Mouse (Mus musculus) neural tube, embryonic 12.5 days (tissue): ENCODE results near the gene Rasgrf2. TPM values are rescaled to one million over a fixed set of nuclear protein-coding genes. Genes with fewer than 3 reads are reported as not detected.

Experiments used
- ATAC-seq: fragments of 200-750 bp; cut with Nextera tagmentation; 2 replicates; pipeline ENCODE4 v1.8.0; 2017; ENCODE audit warnings: low read depth, mild to moderate bottlenecking, moderate TSS enrichment, moderate library complexity; ENCODE audit not compliant: low FRiP score
- H3K27ac ChIP-seq: fragments of 300-500 bp; sonication (generic); 2 replicates; pipeline ENCODE4 v1.5.1; 2016
- H3K27me3 ChIP-seq: fragments of 300-500 bp; sonication (generic); replicated peaks from 2 replicates; pipeline ENCODE4 v1.6.1; 2016; ENCODE audit warnings: mild to moderate bottlenecking
- H3K36me3 ChIP-seq: fragments of 300-500 bp; sonication (generic); 2 replicates; pipeline ENCODE4 v1.6.1; 2016; ENCODE audit warnings: mild to moderate bottlenecking
- H3K4me1 ChIP-seq: fragments of 300-500 bp; sonication (generic); 2 replicates; pipeline ENCODE4 v1.6.1; 2016
- H3K4me2 ChIP-seq: fragments of 300-500 bp; sonication (generic); replicated peaks from 2 replicates; pipeline ENCODE4 v1.6.1; 2016; ENCODE audit warnings: mild to moderate bottlenecking
- H3K4me3 ChIP-seq: fragments of 300-500 bp; sonication (generic); 2 replicates; pipeline ENCODE4 v1.5.1; 2016
- H3K9ac ChIP-seq: fragments of 300-500 bp; sonication (generic); 2 replicates; pipeline ENCODE4 v1.6.1; 2016; ENCODE audit warnings: mild to moderate bottlenecking
- H3K9me3 ChIP-seq: fragments of 300-500 bp; sonication (generic); 2 replicates; pipeline ENCODE4 v1.6.1; 2016; ENCODE audit warnings: mild to moderate bottlenecking
- WGBS: fragments of 180-500 bp; shearing (Covaris S2); methylation state at CpG from one replicate; pipeline ENCODE4 v1.1.7; 2016; 5-methylcytosine and 5-hydroxymethylcytosine counted together
- polyA plus RNA-seq: library from polyadenylated mRNA; unstranded; fragments of >200 nt; fragmentation: Nextera tagmentation; extraction: Ambion mirVana; gene quantifications from 2 replicates; pipeline ENCODE4 v1.2.1, GENCODE M21; 2016

The Rasgrf2 gene
- polyA plus RNA-seq, 1 experiment from 2014 or later: 0.56 TPM

DNA sequence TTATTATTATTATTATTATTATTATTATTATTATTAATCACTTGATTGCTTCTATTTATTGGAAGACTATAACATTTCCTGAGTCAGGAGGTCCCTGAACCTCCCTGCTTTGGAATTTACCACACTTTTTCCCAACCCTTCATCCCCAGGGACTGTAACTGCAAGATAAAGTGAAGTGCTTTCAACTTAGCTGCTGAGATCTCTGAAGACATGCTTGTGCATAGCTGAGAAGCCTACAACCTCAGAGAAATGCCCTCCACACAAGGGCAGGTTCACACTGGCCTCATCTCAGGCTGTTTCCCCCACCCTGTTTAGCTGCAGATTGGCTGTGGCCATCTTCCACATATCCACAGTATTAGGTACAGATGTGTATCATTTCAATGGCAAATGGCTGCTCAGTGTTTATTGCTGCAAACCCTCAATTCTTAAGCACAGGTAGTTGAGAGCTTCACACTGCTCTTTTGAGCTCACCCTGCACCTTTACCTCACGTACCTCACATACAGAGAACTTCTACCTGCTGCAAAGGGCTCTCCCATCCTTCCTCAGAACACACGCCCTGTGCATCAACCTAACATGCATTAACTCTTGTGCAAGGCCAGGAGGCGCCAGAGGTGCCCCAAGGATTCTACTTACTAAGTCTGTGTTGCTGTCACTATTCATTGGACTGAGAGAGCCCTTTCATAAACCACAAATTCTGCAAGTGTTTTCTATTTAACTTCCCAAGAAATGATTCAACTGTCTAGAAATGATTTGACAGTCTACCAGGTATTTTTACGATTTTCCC lies 202.7 kb downstream of the Rasgrf2 start:
- no peak overlapping the region for H3K9ac ChIP-seq
- WGBS: 76% methylated on average over 4 of the region's 4 CpGs

GRCm38 (mm10) chr13:91921010-91921409 lies 210.4 kb downstream of the Rasgrf2 start:
- WGBS: 81% methylated on average over 3 of the region's 3 CpGs
- H3K36me3 ChIP-seq: no peaks in the 10 kb centered on the region
- no peaks in the 10 kb centered on the region for H3K4me1 ChIP-seq
- no peak overlapping the region for H3K4me3 ChIP-seq
- no peak overlapping the region for H3K27ac ChIP-seq
- no peaks in the 10 kb centered on the region for H3K9me3 ChIP-seq
- no peaks in the 10 kb centered on the region for H3K27me3 ChIP-seq
- no peak for ATAC-seq
- no peak overlapping the region for H3K4me2 ChIP-seq
- no peak overlapping the region for H3K9ac ChIP-seq

More for the DNA sequence above, 202.7 kb downstream of the Rasgrf2 start:
- Histone ChIP-seq H3K27ac (no peak overlapping the region), H3K4me2 (no peak overlapping the region), H3K4me1 (no peaks in the 10 kb centered on the region), H3K27me3 (no peaks in the 10 kb centered on the region), H3K36me3 (no peaks in the 10 kb centered on the region), H3K9me3 (no peaks in the 10 kb centered on the region), H3K4me3 (no peak overlapping the region)
- no peak for ATAC-seq

DNA sequence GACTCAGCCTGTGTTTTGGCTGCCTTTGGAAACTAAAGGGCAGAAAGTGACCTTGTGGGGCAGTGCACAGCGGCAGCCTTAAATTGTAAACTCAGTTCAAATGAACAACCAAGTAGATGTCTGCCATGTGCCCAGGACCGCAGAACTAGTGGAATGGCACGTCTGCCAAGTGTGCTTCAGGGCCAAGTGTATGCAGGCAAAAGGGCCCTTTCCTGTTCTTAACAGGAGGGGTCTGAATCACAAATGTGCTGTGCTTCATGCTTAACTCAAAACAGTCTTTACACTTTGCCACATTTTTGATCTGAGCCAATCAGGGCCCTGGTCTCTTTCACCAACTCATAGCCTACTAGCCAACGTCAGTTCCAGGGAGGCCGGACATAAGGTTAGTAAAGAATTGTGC lies 212.7 kb downstream of the Rasgrf2 start:
- H3K36me3 ChIP-seq: no peaks in the 10 kb centered on the region
- H3K4me2 ChIP-seq: no peak overlapping the region
- no peak overlapping the region for H3K27ac ChIP-seq
- no peak for ATAC-seq
- no peak overlapping the region for H3K9ac ChIP-seq
- no peaks in the 10 kb centered on the region for H3K9me3 ChIP-seq
- 0 out of 2 replicates have a peak, but pooled peaks cover 3% of the 10 kb centered on the region for H3K4me1 ChIP-seq
- no peak overlapping the region for H3K4me3 ChIP-seq
- WGBS: 90% methylated on average over 5 of the region's 5 CpGs
- H3K27me3 ChIP-seq: no peaks in the 10 kb centered on the region

DNA sequence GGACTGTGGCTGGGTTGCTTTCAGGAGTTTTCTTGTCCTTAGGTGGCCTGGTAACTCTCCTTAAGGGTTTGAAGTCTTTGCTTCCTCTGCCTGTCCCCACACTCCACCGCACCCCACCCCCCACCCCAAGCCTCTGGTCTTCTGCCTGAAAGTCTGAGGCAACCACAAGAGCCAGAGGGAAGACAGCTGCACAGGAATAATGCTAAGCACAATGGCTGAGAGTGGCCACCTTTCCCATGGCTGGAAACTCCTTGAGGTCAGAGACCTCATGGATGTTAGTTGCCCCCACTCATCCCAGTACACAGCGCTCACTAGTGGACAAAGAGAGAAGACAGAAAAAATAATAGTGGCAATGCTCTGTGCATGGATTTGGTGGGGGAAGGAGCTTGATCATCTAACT lies 213.6 kb downstream of the Rasgrf2 start:
- 93% methylated on average over 2 of the region's 2 CpGs for WGBS
- H3K4me3 ChIP-seq: no peak overlapping the region
- no peak overlapping the region for H3K27ac ChIP-seq
- no peaks in the 10 kb centered on the region for H3K27me3 ChIP-seq
- H3K9ac ChIP-seq: no peak overlapping the region
- H3K4me1 ChIP-seq: 0 out of 2 replicates have a peak, but pooled peaks cover 3% of the 10 kb centered on the region
- H3K4me2 ChIP-seq: no peak overlapping the region
- ATAC-seq: no peak
- no peaks in the 10 kb centered on the region for H3K9me3 ChIP-seq
- no peaks in the 10 kb centered on the region for H3K36me3 ChIP-seq

DNA sequence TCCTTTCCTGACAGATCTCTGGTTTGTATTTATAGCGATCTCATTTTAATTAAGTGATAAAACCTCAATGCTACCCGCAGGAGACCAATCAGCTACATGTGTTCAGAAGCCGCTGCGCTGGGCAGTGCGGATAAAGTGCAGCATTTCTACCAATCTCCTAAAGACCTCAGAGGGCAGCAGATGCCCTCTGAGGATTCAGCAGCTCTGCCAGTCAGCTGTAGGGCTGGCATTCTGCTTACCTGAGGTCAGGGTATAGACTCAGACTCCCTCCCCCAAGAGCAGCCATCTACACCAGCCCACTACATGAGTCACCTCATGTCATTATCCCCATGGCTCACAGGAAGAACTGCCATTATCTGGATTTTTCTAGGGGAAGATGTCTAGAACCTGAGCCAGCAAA lies 215.1 kb downstream of the Rasgrf2 start:
- Histone ChIP-seq H3K4me1 (0 out of 2 replicates have a peak, but pooled peaks cover 3% of the 10 kb centered on the region), H3K27ac (no peak overlapping the region), H3K9me3 (no peaks in the 10 kb centered on the region), H3K36me3 (no peaks in the 10 kb centered on the region), H3K9ac (no peak overlapping the region), H3K4me3 (no peak overlapping the region), H3K27me3 (no peaks in the 10 kb centered on the region), H3K4me2 (no peak overlapping the region)
- 0 out of 2 replicates have a peak, but pooled peaks have one; percentile 18 for ATAC-seq
- WGBS: 87% methylated on average over 5 of the region's 5 CpGs

DNA sequence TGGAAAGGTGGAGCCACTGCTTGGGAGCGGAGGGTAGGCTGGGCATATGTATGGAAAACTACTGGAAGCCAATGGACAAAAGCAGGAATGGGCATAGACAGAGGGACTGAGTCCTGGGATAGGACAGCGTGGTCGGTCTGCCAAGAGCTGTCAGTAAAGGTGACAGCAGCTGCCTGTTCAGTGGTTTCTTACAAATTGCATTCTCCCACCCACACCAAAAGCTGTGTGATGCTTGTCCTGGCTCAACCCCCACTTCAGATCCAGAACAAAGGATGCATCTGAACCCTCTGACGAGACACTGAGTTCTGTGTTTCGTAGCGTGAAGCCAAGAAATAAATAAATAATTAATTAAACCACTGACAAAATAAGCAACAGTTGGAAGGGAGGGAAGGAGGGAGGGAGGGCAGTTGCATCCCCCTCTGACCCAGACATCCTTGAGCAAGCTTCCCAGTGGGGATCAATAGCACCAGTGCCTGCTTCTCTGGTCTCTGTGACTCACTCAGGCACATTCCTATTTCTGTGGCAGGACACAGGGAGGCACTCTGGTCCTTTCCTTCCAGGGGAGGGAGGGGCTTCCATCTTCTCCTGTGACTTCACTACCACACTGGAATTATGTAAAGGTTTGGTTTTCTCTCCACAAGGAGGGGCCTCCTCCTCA lies 215.7 kb downstream of the Rasgrf2 start:
- WGBS: 59% methylated on average over 6 of the region's 6 CpGs
- H3K4me2 ChIP-seq: no peak overlapping the region
- H3K4me1 ChIP-seq: 0 out of 2 replicates have a peak, but pooled peaks cover 3% of the 10 kb centered on the region
- no peak overlapping the region for H3K27ac ChIP-seq
- no peaks in the 10 kb centered on the region for H3K36me3 ChIP-seq
- no peak overlapping the region for H3K4me3 ChIP-seq
- no peak overlapping the region for H3K9ac ChIP-seq
- H3K9me3 ChIP-seq: no peaks in the 10 kb centered on the region
- ATAC-seq: peak; percentile 68; the same call in 1 of the 2 replicates
- no peaks in the 10 kb centered on the region for H3K27me3 ChIP-seq

DNA sequence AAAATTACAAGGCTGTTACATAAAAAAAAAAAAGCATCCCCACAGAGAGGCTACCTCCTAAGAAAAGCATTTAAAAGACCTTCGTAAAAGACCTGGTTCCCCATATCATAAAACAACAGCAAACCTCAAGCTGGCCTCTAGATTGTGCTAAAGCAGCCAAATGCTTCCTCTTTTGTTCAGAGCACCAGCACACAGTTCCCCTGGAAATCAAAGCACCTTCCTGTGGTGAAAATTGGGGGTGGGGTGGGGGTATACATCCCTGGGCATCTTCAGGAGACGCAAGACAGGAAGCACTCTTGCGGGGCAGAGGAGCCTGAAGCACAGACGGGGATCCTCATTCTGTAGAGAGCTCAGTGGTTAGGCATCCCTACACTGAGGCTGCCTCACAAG lies 216.3 kb downstream of the Rasgrf2 start:
- H3K4me2 ChIP-seq: no peak overlapping the region
- 19% methylated on average over 4 of the region's 4 CpGs for WGBS
- H3K9me3 ChIP-seq: no peaks in the 10 kb centered on the region
- no peak overlapping the region for H3K27ac ChIP-seq
- H3K36me3 ChIP-seq: no peaks in the 10 kb centered on the region
- H3K9ac ChIP-seq: no peak overlapping the region
- ATAC-seq: peak; percentile 24; the same call in 1 of the 2 replicates
- H3K4me1 ChIP-seq: 0 out of 2 replicates have a peak, but pooled peaks cover 3% of the 10 kb centered on the region
- H3K4me3 ChIP-seq: no peak overlapping the region
- H3K27me3 ChIP-seq: no peaks in the 10 kb centered on the region

GRCm38 (mm10) chr13:91911652-91912051 lies 219.8 kb downstream of the Rasgrf2 start:
- Histone ChIP-seq H3K4me1 (0 out of 2 replicates have a peak, but pooled peaks cover 3% of the 10 kb centered on the region), H3K4me2 (no peak overlapping the region), H3K36me3 (no peaks in the 10 kb centered on the region), H3K27ac (no peak overlapping the region), H3K27me3 (no peaks in the 10 kb centered on the region), H3K4me3 (no peak overlapping the region), H3K9me3 (no peaks in the 10 kb centered on the region), H3K9ac (no peak overlapping the region)
- ATAC-seq: no peak

GRCm38 (mm10) chr13:91911211-91911610 lies 220.2 kb downstream of the Rasgrf2 start:
- Histone ChIP-seq H3K4me3 (no peak overlapping the region), H3K27ac (no peak overlapping the region), H3K36me3 (no peaks in the 10 kb centered on the region), H3K4me1 (0 out of 2 replicates have a peak, but pooled peaks cover 3% of the 10 kb centered on the region), H3K4me2 (no peak overlapping the region), H3K9me3 (no peaks in the 10 kb centered on the region), H3K27me3 (no peaks in the 10 kb centered on the region), H3K9ac (no peak overlapping the region)
- no peak for ATAC-seq

DNA sequence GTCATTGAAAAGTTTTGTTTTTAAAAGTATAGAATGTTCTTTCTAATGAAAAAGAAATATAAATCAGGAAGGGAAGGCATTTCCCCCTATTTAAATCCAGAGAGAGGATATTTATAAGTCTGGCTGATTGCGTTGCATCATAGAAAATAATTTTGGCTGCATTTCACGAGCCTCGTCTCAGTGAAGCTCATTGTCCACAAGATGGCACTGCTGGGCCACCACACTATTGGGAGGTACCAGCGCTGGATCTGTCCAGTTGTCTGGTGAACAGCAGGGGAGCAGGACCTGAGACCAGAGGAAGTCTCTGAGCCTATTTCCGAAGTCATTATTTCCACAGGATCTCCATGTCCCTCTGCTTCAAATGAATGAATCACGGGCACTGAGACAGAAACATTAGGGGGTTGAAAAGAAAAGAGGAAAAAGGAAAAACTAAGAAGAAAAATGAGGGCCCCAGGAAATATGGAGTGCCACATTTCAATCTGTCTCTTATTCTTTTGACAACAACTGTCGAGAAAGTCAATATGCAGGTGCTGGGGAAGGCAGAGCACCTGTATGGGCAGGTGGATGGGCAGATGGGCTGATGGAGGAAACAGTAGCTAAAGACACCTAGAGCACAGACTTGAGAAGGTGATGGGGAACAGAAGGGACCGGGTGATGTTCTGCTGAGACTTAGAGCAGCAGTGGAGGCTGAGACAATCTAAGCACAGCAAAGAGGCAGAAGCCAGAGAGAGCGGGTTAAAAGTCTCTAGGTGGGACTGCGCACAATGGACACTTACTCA lies 223.1 kb downstream of the Rasgrf2 start:
- ATAC-seq: peak; percentile 90
- H3K36me3 ChIP-seq: no peaks in the 10 kb centered on the region
- WGBS: 45% methylated on average over 10 of the region's 10 CpGs
- H3K27me3 ChIP-seq: no peaks in the 10 kb centered on the region
- H3K9me3 ChIP-seq: no peaks in the 10 kb centered on the region
- no peak overlapping the region for H3K9ac ChIP-seq
- no peak overlapping the region for H3K4me3 ChIP-seq
- no peaks in the 10 kb centered on the region for H3K4me1 ChIP-seq
- no peak overlapping the region for H3K4me2 ChIP-seq
- H3K27ac ChIP-seq: no peak overlapping the region

DNA sequence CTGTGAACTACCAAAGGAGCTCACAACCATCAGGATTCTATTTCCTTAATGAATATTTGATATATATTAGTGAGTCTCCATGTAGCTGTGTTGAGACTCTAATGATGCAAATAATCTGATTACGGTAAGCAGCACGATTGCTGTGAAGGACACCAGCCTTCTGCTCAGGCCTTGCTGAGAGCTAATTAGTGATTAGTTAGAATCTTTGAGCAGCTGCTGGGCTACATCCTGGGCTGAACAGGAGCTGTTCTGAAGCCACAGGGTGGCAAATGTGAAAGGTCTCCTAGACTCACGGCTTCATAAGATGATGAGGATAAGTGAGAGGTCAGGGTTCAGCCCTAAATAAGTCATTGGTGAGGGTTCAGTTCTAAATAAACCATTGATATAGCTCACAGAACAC lies 225.1 kb downstream of the Rasgrf2 start:
- no peak for ATAC-seq
- H3K9me3 ChIP-seq: no peaks in the 10 kb centered on the region
- H3K36me3 ChIP-seq: no peaks in the 10 kb centered on the region
- H3K27me3 ChIP-seq: no peaks in the 10 kb centered on the region
- no peak overlapping the region for H3K9ac ChIP-seq
- 74% methylated on average over 3 of the region's 3 CpGs for WGBS
- H3K4me1 ChIP-seq: no peaks in the 10 kb centered on the region
- H3K4me2 ChIP-seq: no peak overlapping the region
- H3K27ac ChIP-seq: no peak overlapping the region
- no peak overlapping the region for H3K4me3 ChIP-seq

GRCm38 (mm10) chr13:91896476-91896875 lies 235.0 kb downstream of the Rasgrf2 start:
- no peaks in the 10 kb centered on the region for H3K4me1 ChIP-seq
- H3K27ac ChIP-seq: no peak overlapping the region
- no peaks in the 10 kb centered on the region for H3K27me3 ChIP-seq
- 50% methylated on average over 1 of the region's 1 CpGs for WGBS
- H3K36me3 ChIP-seq: no peaks in the 10 kb centered on the region
- H3K9me3 ChIP-seq: no peaks in the 10 kb centered on the region
- no peak overlapping the region for H3K4me2 ChIP-seq
- H3K4me3 ChIP-seq: no peak overlapping the region
- no peak overlapping the region for H3K9ac ChIP-seq
- no peak for ATAC-seq
